Mouse (Mus musculus): ENCODE measurements around the gene Taldo1. TPM values are rescaled to one million over a fixed set of nuclear protein-coding genes. Genes with fewer than 3 reads are reported as not detected.

Taldo1 gene
- polyA plus RNA-seq, 1 experiment from 2014 or later: 317 TPM

DNA sequence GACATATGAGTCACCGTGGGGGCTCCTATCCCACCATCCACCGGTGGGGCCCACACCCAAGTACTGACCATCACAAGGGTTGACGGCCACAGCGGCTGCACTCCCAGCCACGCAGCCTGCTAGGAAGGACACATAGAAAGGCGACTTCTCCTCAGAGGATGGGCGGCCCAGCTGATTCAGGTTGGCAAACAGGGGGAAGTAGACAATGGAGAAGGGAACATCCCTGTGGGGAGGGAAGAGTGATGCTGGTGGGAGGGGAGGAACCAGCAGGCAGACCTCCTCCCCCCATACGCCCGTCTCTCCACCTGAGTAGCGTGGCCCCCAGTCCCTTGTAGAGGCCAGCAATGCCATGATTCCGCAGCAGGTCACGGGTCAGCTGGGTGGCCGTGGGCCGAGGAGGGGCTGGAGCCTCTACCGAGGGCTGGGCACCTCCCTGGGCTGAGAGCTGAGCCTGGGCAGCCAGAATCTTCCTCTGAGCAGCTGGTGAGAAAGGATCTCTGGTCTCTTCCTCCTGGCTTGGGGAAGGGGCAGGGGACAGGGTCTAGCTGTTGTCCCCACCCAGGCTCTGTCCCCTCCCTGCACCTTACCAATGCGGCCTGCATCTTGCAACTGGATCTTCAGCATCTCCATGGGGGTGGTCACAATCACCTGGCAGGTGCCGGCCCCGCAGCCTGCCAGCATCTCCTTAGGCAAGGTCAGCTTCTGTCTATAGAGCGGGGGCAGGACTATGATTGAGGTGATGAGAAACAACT is 39.6 kb downstream of the Taldo1 start:
- no peak overlapping the region for H3K4me2 ChIP-seq (ENCODE audit: low read depth, severe bottlenecking)
- no peak overlapping the region for H3K9ac ChIP-seq (ENCODE audit: low read length)
- 92% methylated on average over 18 of the region's 19 CpGs for WGBS
- no peaks in the 10 kb centered on the region; the same call in 1 of the 2 replicates for H3K36me3 ChIP-seq (ENCODE audit: control insufficient read depth, insufficient read depth, low read length)
- ATAC-seq (ENCODE audit: insufficient number of reproducible peaks, low FRiP score, low TSS enrichment, low read depth) (no peak), DNase-seq (ENCODE audit: low spot score) (no peak)
- H3K4me3 ChIP-seq (ENCODE audit: low read depth, low read length): no peak overlapping the region
- no peak overlapping the region for H3K27ac ChIP-seq (replicated peaks; ENCODE audit: low read depth, low read length)
- peaks cover 12% of the 10 kb centered on the region for H3K4me1 ChIP-seq (ENCODE audit: control insufficient read depth, insufficient read depth, low read length)
- H3K27me3 ChIP-seq (ENCODE audit: control insufficient read depth, insufficient read depth, low read length): no peaks in the 10 kb centered on the region
- H3K9me3 ChIP-seq (ENCODE audit: control insufficient read depth, low read length): no peaks in the 10 kb centered on the region

DNA sequence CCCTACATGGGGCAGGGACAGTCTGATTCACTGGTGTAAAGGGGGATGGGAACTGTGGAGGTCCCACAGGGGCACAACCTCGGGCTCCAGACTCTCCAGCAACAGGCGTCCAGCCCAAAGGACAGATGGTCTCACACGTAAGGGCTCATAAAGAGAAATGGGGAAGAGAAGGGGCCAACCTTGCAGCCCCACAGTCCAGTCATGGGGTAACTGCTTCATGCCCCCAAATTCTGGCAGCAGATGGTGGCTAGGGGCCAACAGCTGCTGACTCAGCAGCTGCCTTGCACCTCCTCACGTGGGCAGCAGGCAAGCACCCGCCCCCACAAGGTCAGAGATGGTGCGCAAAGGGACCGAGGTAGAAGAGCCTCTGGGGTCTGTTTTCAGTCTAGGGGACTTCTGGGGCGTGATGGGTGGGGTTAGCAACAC is 40.2 kb downstream of the Taldo1 start:
- Histone ChIP-seq H3K4me1 (ENCODE audit: control insufficient read depth, insufficient read depth, low read length) (peaks cover 14% of the 10 kb centered on the region), H3K4me3 (ENCODE audit: low read depth, low read length) (no peak overlapping the region)
- WGBS: 79% methylated on average over 8 of the region's 8 CpGs

DNA sequence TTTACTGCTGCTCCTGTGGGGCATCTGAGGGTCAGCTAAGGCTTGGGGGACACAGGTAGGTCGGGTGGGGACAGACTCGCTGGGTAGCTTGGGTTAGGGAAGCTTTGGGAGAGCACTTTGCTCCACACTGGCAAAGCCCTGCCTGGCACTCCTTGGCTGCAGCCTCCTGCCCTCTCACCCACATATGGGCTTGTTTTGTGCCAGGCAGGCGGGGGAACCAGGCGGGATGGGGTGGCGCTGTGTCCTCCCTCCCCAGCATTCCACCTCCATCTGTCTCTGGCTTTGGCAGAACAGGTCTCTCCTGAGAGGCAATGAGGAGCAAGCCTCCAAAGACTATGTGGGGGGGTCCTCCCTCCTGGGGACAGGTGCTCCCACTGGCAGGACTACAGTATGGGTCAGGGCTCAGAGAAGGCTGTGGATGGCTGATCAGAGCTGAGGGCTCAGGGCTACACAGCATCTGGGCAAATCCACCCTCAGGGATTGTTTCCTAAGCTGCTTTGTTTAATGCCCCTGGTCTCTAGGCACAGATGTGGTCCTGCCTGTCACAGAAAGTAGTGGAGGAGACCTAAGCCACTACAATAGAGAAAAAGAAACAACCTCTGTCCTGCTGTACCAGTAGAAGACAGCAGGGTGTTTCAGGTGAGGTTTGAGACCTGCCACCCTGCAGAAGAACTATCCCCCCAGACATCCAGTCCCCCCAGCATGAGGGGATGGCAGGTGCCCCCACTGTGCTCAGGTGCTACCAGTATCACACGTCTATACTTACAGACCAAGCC is 40.9 kb downstream of the Taldo1 start:
- peaks cover 14% of the 10 kb centered on the region for H3K4me1 ChIP-seq (ENCODE audit: control insufficient read depth, insufficient read depth, low read length)
- no peak overlapping the region for H3K27ac ChIP-seq (replicated peaks; ENCODE audit: low read depth, low read length)
- H3K9me3 ChIP-seq (ENCODE audit: control insufficient read depth, low read length): no peaks in the 10 kb centered on the region
- no peaks in the 10 kb centered on the region; the same call in 1 of the 2 replicates for H3K36me3 ChIP-seq (ENCODE audit: control insufficient read depth, insufficient read depth, low read length)
- no peak overlapping the region for H3K4me2 ChIP-seq (ENCODE audit: low read depth, severe bottlenecking)
- no peak for ATAC-seq (ENCODE audit: insufficient number of reproducible peaks, low FRiP score, low TSS enrichment, low read depth)
- H3K27me3 ChIP-seq (ENCODE audit: control insufficient read depth, insufficient read depth, low read length): no peaks in the 10 kb centered on the region
- H3K9ac ChIP-seq (ENCODE audit: low read length): no peak overlapping the region
- WGBS: 86% methylated on average over 6 of the region's 6 CpGs
- no peak for DNase-seq (ENCODE audit: low spot score)
- H3K4me3 ChIP-seq (ENCODE audit: low read depth, low read length): no peak overlapping the region

More for the DNA sequence above, 40.2 kb downstream of the Taldo1 start:
- no peaks in the 10 kb centered on the region for H3K9me3 ChIP-seq (ENCODE audit: control insufficient read depth, low read length)
- ATAC-seq (ENCODE audit: insufficient number of reproducible peaks, low FRiP score, low TSS enrichment, low read depth): no peak
- H3K27me3 ChIP-seq (ENCODE audit: control insufficient read depth, insufficient read depth, low read length): no peaks in the 10 kb centered on the region
- no peak overlapping the region for H3K4me2 ChIP-seq (ENCODE audit: low read depth, severe bottlenecking)
- no peak for DNase-seq (ENCODE audit: low spot score)
- H3K36me3 ChIP-seq (ENCODE audit: control insufficient read depth, insufficient read depth, low read length): no peaks in the 10 kb centered on the region; the same call in 1 of the 2 replicates
- H3K9ac ChIP-seq (ENCODE audit: low read length): no peak overlapping the region
- no peak overlapping the region for H3K27ac ChIP-seq (replicated peaks; ENCODE audit: low read depth, low read length)

DNA sequence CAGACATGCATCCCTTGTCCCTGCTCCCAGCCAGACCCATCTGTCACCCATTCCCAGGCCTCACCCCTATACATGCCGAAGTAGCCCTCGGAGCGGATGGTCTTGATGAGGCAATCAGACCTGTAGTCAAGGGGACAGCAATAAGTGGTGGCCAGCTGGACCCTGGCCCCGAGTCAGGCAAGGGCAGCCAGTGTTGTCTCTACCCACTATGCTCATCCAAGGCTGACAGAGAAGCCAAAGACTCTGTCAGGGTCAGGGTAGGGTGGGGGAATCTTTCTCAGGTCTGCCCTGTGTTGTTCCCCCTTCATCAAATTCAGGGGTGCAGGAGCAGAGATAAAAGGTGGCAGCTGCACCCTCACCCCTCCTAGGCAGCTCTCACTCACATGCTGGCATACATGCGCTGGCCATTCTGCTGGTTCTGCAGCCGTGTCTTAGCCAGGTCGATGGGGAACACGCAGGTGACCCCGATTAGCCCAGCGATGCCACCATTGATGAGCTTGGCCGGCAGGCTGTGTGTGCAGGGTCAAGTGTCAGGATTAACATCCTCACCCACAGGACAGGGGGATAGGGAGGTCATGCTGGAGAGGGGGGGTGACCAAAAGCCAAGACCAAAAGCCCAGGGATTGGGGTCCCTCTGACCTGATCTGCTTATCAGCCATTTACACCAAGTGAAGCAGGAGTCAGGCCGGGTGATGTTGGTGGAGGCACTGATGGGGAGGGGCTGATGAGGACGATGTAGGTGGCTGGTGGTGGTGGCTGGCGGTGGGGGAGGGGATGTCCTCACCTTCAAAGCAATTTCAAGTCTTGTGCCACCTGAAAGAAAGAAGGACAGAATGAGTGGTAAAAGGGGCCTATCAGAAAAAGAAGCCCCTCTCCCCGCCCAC is 41.8 kb downstream of the Taldo1 start:
- H3K27ac ChIP-seq (replicated peaks; ENCODE audit: low read depth, low read length): no peak overlapping the region
- H3K4me1 ChIP-seq (ENCODE audit: control insufficient read depth, insufficient read depth, low read length): peaks cover 14% of the 10 kb centered on the region
- H3K9me3 ChIP-seq (ENCODE audit: control insufficient read depth, low read length): no peaks in the 10 kb centered on the region

DNA sequence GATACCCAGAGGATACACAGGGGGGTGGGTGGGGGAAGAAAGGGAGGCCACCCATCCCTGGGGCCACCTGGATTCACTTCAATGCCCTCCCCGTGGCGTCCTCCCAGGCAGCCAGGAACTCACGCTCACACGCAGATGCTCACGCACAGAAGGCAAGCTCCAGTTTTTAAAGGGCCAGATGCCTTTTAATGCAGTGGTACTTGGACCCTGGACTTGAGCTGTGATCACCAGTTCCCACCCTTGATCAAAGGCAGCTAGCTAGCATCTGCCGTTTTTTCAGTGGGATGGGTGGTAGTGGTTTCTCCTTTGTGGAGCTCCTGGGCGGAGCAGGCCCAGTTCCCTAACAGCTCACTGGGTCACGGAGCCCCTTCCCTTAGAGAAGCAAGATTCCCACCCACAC is 42.5 kb downstream of the Taldo1 start:
- Histone ChIP-seq H3K9me3 (ENCODE audit: control insufficient read depth, low read length) (no peaks in the 10 kb centered on the region), H3K4me1 (ENCODE audit: control insufficient read depth, insufficient read depth, low read length) (peaks cover 10% of the 10 kb centered on the region), H3K9ac (ENCODE audit: low read length) (peak overlapping the region; percentile 44), H3K27ac (replicated peaks; ENCODE audit: low read depth, low read length) (no peak overlapping the region), H3K4me3 (ENCODE audit: low read depth, low read length) (peak overlapping the region; percentile 39), H3K4me2 (ENCODE audit: low read depth, severe bottlenecking) (peak overlapping the region; percentile 71), H3K27me3 (ENCODE audit: control insufficient read depth, insufficient read depth, low read length) (no peaks in the 10 kb centered on the region), H3K36me3 (ENCODE audit: control insufficient read depth, insufficient read depth, low read length) (peaks cover 7% of the 10 kb centered on the region)
- 15% methylated on average over 8 of the region's 8 CpGs for WGBS
- ATAC-seq (ENCODE audit: insufficient number of reproducible peaks, low FRiP score, low TSS enrichment, low read depth) (no peak), DNase-seq (ENCODE audit: low spot score) (peak; percentile 67)

More for the DNA sequence above, 41.8 kb downstream of the Taldo1 start:
- H3K36me3 ChIP-seq (ENCODE audit: control insufficient read depth, insufficient read depth, low read length): peaks cover 4% of the 10 kb centered on the region
- peak overlapping the region; percentile 71 for H3K4me2 ChIP-seq (ENCODE audit: low read depth, severe bottlenecking)
- H3K27me3 ChIP-seq (ENCODE audit: control insufficient read depth, insufficient read depth, low read length): no peaks in the 10 kb centered on the region
- H3K4me3 ChIP-seq (ENCODE audit: low read depth, low read length): peak overlapping the region; percentile 39
- WGBS: 77% methylated on average over 15 of the region's 15 CpGs
- DNase-seq (ENCODE audit: low spot score) (no peak), ATAC-seq (ENCODE audit: insufficient number of reproducible peaks, low FRiP score, low TSS enrichment, low read depth) (no peak)
- H3K9ac ChIP-seq (ENCODE audit: low read length): peak overlapping the region; percentile 44

DNA sequence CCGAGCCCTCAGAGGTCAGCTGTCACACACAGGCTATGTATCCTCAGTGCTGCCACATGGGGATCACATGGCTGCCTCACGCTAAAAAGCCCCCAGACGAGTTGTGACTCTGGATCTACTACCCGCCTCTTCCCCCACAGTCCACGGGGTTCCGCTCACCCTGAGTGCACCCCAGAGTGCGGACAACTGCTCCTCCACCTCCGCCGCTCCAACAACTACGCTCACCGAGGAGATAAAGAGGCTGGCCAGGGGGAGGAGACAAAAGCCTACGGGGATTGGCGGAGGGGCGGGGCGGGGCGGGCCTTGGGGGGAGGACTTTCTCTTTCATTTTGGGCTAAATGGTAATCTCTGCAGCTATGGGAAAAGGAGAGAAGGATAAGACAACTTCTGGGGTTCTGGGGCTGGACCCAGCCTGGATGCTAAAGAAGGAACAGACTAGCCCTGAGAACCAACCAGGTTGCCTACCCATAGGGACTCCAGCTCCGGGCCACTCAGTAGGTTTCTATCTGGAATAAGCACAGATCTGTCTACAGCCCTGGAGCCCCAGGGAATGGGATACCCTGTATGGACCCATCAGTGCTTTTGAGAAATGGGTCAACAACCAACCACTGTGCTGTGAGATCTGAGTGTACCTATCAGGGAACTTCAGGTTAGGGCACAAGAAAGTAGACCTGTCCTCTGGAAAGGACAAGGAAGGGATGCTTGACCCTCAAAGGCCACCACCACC is 43.3 kb downstream of the Taldo1 start:
- DNase-seq (ENCODE audit: low spot score) (peak; percentile 49), ATAC-seq (ENCODE audit: insufficient number of reproducible peaks, low FRiP score, low TSS enrichment, low read depth) (no peak)
- Histone ChIP-seq H3K4me3 (ENCODE audit: low read depth, low read length) (peak overlapping the region; percentile 39), H3K4me1 (ENCODE audit: control insufficient read depth, insufficient read depth, low read length) (peaks cover 10% of the 10 kb centered on the region), H3K9ac (ENCODE audit: low read length) (0 out of 2 replicates have a peak overlapping the region, but pooled peaks have one; percentile 8), H3K27me3 (ENCODE audit: control insufficient read depth, insufficient read depth, low read length) (no peaks in the 10 kb centered on the region), H3K36me3 (ENCODE audit: control insufficient read depth, insufficient read depth, low read length) (peaks cover 13% of the 10 kb centered on the region), H3K9me3 (ENCODE audit: control insufficient read depth, low read length) (no peaks in the 10 kb centered on the region), H3K4me2 (ENCODE audit: low read depth, severe bottlenecking) (peak overlapping the region; percentile 71), H3K27ac (replicated peaks; ENCODE audit: low read depth, low read length) (no peak overlapping the region)
- 4% methylated on average over 16 of the region's 17 CpGs for WGBS

DNA sequence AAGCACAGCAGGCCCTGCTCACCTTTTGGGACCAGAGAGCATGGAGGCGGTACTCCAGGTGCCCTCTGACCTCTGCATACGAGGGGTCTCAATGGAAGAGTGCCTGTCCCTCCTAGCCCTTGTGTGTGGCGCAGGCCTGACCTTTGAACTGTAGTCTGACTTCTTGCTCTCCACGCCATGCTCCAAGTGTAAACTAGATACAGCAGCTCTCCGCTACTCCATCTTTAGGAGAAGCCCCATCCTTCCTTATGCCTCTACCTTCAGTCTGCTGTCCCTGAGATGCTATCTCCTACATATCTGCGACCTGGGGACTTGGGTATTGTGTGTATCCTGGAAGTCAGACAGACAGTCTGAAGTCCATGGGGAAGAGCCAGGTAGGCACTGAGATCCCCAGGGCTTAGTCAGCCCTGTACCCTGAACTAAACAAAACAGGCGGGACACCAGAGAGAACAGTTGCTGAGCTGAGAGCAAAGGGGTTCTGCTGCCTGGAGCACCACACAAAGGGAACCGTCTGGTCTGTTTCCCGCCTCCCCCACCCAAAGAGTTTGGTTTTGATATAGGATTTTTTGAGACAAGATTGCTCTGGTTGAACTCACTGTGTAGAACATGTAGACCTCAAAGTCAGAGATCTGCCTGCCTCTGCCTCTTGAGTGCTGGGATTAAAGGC is 44.0 kb downstream of the Taldo1 start:
- Histone ChIP-seq H3K4me3 (ENCODE audit: low read depth, low read length) (0 out of 2 replicates have a peak overlapping the region, but pooled peaks have one; percentile 43), H3K9me3 (ENCODE audit: control insufficient read depth, low read length) (no peaks in the 10 kb centered on the region), H3K36me3 (ENCODE audit: control insufficient read depth, insufficient read depth, low read length) (peaks cover 16% of the 10 kb centered on the region), H3K27me3 (ENCODE audit: control insufficient read depth, insufficient read depth, low read length) (no peaks in the 10 kb centered on the region), H3K27ac (replicated peaks; ENCODE audit: low read depth, low read length) (no peak overlapping the region), H3K9ac (ENCODE audit: low read length) (no peak overlapping the region), H3K4me1 (ENCODE audit: control insufficient read depth, insufficient read depth, low read length) (peaks cover 10% of the 10 kb centered on the region), H3K4me2 (ENCODE audit: low read depth, severe bottlenecking) (no peak overlapping the region; the same call in 1 of the 2 replicates)
- DNase-seq (ENCODE audit: low spot score): no peak
- 77% methylated on average over 9 of the region's 9 CpGs for WGBS
- ATAC-seq (ENCODE audit: insufficient number of reproducible peaks, low FRiP score, low TSS enrichment, low read depth): no peak
